Mouse (Mus musculus) common myeloid progenitor, adult 5-6 weeks (primary cell): Measurements from ENCODE around the gene Gm49027. TPM values are rescaled to one million over a fixed set of nuclear protein-coding genes. Genes with fewer than 3 reads are reported as not detected.
"Not testable (repeated sequence)": the region's sequence is repeated elsewhere in the genome, so short reads cannot be mapped to it uniquely, and the experiment has no call there.

Experiments used
- ATAC-seq: replicated peaks from 2 replicates; pipeline ENCODE4 v1.8.0; 2016; ENCODE audit warnings: low read depth, mild to moderate bottlenecking, moderate TSS enrichment, inconsistent platforms; ENCODE audit not compliant: poor library complexity, severe bottlenecking
- total RNA-seq: library from RNA; stranded (forward); fragments of 200-1000, 187-1606 nt; gene quantifications from 2 replicates; pipeline ENCODE4 v1.2.3, GENCODE M21; 2017

Gm49027 gene
- not detected in 2 replicates for total RNA-seq

DNA sequence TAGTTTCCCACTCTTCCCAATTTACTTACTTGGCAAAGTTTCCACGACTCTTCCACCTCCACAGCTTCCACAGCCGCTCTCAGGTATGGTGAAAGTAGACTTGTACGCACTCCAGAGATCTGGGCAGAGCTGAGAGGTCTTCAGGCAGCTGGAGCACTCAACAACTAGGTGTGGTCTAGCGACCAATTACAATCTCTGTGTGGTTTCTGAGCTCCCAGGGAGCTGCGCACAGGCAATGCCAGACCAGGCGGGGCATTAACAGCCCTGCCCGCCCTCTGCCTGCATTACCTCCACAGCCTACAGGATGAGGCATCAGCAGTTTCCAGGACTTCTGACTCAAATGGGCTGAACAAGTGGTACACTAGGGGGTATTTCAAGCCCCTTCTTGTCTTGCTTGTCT is at the start of gene Gm49027:
Gene Gm49027, minus strand, starts transcription at position 208 of the 400 bp plus-strand sequence.
- no peak for ATAC-seq

DNA sequence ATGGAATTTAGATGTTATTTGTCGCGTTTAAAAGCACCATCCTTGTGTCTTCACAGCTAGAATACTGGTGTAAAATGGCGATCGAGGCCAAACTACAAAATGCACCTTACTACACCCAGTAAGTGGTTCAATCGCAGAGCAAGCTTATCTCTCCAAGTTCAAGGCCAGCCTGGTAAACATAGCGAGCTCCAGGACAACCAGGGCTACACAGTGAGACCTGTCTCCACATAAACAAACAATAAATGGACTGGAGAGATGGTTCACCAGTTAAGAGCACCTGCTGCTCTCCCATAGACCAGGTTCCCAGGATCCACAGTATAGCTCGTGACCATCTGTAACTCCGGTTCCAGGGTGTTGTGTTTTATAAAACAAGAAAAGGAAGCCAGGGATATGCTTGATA is 48.1 kb upstream of the Gm49027 start:
- no peak for ATAC-seq

DNA sequence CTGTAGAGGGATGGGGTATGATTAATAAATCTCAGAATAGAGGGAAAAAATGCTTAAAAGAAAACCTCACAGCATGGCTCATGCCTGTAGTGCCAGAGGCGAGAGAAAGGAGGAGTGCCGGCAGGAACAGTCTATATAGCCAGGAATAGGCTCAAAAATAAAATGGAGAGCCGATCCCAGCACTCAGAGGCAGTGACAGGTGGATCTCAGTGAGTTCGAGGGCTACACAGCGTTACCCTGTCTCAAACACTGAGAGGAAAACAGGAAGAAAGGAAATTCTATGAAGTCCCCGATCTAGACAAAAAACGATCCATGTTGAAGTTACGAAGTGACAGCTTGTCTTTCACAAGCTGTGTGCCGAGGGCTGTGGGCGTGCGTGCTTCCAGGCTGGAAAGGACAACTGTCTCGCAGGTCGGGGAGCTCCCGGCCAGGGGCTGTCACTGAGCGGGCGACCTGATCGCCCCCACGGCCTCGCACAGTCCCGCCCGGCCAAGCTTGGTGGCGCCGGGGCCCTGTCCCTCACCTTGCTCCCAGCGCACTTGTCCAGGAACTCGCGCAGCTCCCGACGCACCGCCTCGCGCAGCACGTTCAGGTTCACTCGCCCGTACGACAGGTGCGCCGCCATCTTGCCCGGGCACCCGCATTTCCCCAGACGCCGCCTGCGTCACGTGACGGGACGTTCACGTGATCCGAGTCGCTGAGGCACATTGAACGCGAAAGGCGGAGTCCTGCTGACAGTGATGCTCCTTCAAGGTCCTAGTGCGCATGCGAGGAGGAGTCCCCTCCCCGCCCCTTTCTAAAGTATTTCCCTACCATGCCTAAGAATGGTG is 47.3 kb upstream of the Gm49027 start, which contains the start of gene Vps33a:
Gene Vps33a, minus strand, starts transcription at position 682 of the 830 bp plus-strand sequence.
- peak; percentile 95 for ATAC-seq

DNA sequence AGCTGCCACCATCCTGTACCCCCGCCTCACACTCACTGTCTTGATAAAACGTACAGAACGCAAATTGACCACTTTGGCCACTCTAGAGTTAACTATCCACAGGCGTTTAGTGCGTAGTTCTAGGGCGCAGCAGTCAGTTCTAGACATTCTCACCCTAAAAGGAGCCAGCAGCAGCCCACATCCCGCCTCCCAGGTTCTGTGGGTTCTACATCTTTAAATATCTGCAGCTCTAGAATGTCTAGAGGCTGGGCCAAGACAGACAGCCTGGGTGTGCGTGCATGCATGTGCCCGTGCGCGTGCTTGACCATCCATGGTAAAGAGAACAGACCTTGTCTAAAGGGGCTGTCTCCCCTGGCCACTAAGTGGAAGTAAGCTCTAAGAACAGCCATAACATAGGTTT is 35.8 kb upstream of the Gm49027 start:
- ATAC-seq = no peak

DNA sequence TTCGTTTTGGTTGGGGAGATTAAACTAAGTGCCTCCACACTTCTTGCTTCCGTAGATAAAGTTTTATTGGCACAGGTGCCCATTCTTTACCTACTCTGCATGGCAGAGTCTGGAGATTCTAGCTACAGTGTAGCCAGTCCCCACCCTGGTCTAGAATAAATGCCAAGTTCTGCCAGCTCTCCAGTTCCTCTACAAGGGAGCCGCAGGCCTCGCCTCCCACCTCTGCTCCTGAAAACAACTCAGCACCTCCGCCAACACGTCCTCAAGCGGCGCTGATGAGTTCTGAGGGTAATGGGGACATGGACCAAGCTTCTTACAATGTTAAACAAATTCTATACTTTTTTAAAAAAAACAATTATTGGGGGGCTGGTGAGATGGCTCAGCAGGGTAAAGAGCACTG is 34.3 kb upstream of the Gm49027 start:
- no peak for ATAC-seq

DNA sequence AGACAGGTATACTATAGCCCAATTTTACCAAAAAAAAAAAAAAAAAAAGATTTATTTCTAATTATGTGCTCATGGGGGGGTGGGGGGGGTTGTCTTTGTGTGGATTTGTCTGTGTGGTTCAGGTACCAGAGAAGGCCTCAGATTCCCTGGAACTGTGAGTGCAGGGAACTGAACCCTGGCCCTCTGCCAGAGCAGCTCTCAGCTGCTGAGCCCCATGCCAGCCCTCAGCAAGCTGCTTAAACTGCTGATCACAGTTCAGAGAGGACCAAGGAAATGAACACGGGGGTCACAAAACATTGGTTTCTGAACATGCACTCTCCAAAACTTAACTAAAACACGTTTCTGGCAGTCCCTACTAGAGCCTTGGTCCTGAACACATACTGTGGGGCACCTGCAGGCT is 31.2 kb upstream of the Gm49027 start:
- no peak for ATAC-seq

DNA sequence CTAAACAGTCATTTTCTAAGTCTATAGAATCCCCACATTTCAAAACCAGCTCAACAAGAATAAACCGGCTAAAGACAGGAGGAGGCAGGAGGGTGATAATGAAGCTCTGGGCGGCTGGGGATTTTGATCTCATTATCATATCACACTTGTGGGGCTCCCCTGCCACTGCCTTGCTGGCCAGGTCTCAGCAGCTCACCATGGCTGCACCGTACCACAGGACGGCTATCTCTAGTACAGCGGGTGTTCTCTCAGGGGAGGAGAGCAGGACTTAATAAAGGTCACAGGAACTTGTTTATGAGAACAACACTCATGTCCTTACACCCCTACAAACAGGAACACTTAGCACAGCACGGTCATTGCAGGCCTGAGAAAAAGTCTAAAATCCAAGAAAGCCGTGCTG is 30.4 kb upstream of the Gm49027 start:
- no peak; the same call in 1 of the 2 replicates for ATAC-seq

DNA sequence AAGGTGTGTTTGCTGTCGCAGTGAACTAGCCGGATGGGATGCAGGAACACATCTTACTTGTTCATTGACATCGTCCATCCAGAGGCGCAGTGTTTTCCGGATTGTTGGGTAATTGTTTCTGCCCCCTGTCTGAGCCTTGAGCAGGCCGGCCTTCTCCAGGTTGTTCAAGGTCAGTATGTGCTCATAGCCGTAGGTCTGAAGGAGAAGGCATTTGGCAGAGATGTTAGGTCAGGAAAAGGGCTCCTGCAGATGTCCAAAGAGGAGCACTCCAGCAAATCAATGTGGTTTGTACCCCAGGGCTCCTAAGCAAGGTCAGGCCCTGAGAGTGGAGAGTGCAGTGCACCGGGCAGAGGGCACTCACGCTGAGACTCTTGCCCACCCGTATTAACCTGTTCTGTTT is 8.5 kb upstream of the Gm49027 start:
- ATAC-seq = no peak

DNA sequence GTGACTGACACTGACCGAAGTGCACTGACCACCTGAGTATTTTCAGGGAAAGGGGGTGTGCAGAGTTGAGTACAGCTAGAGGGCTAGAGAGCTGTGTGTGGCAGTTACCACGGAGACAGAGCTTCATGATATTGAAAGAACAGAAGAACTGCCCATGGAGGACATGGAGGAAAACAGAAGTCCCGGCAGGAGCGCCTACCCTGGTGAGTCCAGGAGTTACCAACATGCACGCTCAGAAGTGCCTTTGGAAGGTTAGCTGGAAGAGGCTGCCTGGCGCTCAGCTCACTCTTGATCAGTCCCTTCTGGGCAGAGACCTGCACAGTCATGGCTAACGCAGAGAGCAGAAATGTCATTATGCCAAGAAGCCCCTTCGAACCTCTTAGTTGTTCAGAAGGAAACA is 4.8 kb upstream of the Gm49027 start:
- ATAC-seq = no peak

DNA sequence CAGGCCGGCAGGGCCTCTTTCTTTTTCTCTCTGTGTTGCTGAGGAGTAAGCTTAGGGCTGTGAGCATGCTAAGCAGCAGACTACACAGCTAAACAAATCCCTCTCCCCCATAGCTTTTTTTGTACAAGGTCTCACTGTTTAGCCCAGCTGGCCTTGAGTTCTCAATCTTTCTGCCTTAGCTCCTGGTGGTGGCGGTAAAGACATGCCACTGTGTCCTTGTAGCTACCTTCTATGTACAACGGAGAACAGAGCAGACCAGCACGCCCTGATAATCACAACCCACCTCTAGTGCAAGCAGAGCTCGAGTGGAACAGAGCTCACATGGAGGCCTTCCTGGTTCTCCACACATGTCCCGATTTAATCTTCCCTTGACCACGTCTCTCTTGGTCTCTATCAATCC is 3.4 kb upstream of the Gm49027 start:
- ATAC-seq = no peak

DNA sequence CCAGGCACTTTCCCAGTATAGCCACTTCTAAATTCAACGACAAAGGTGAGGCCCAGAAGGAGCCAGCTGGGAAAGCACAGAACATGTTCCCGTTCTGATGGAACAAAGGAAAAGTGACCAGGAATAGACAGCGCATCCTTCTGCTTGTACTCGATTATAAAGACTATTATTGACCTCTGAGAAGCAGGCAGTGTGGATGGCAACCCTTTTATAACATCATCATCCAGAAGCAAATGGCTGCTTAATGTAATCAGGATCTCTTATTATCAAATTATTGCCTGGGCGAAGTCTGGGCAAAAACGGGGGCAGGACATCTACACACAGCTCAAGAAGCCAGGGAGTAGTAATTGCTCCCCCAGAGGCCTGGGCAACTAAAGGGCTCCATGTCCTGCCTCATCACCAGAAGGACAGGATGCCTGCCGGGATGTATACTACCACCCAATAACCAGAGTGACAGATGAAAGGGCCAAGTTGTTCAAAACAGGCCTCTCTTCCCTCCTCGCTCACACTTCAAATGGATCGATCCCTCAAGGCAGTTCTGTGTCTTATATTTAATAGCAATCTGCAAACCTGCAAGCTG is 718 bp upstream of the Gm49027 start:
- no peak for ATAC-seq

DNA sequence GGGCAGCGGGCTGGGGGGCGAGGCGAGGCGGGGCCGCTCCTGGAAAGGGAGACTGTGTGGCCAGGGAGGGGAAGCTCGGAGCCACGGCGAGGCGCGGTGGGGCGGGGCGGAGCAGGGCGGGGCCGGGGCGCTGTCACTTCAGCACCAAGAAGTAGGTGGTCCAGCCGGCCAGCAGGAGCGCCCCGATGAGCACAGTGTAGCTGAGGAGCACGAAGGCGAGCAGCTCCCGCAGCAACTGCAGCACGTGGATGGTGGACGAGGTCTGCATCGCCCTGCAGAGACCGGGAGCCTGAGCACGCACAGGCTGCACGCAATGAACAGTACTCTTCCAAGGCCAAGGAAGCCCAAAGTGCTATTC is 916 bp downstream of the Gm49027 start:
- peak; percentile 67 for ATAC-seq

DNA sequence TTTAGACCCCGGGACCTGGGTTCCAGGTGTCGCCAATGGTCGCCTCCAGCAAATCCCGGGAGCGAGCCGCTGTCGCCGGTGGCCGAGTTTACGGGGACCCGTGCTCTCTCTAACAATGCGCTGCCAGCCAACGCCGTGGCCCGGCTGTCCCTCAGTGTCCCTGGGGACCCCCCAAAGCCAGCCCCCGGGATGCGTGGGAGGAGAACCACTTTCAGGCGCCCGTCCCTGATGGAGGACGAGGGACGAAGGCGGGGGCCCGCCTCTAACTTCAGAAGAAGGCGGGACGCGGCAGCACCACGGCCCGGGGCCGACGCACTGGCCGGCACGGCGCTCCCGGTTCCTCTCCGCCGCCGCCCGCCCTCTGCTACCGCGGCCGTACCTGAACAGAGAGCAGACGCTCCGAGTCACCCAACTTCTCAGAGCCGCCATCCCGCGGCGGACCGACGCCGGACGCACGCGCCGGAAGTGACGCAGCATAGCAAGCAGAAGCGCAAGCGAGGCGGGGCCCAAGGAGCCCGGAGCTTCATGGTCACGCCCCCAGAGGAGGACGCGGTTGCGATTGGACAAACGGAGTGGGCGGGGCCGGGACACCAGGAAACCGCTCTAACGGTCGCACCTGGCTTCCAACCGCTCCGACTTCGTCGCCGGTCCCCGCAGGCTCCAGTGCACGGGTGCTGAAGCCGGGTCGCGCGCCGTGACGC is 1.4 kb downstream of the Gm49027 start, which contains the start of gene Diablo:
Gene Diablo, minus strand, starts transcription at position 485 of the 701 bp plus-strand sequence.
- ATAC-seq = peak; percentile 94

DNA sequence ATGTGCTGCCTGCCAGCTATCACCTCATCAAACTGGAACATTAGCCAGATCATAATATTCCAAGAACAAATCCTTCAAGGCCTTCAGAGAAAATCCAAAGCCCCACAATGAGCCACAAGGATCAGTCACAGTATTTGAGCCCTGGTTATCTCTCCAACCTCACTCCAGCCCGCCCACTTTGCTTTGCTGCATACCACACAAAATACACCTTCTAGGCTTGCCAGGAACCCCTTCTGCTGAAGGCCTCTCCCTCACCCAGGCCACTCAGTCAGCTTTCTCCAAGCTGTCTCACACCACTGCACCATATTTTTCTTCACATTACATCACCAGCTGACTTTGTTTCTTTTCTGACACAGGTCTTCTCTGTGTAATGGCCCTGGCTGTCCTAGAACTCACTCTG is 3.1 kb downstream of the Gm49027 start:
- ATAC-seq = no peak

DNA sequence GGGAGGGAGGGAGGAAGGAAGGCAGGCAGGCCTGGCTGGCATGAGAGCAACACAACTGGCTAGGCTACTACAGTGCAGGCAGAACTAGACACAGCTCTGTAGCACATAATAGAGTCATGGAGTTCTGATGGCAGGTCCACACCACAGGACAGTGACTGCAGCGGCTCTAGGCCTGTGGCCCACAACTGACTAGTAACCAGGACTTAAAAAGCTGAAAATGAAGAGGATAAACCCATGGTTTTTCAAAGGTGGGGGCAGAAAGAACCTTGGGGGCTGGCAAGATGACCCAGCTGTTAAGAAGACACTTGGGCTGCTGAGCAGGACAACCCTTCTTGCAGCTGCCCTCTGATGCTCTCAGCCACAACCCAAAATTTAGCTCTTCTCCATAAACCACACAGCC is 3.7 kb downstream of the Gm49027 start:
- no peak for ATAC-seq

DNA sequence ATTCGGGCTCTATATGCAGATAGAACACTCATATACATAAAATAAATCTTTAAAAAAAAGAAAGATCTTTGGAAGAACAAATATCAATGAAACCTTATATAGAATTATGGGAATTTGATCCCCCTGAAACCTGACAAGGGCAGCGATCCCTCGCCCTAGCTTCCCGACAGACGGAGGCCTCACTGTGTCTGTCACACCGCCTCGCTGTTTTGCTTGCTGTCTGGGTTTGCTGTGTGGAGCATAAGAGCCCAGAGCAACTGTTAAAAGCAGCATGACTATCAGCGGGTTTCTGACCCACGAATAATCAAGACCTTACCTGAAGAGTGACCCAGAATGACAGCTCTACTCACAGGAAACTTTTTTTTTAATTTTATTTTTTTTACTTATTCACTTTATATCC is 4.6 kb downstream of the Gm49027 start:
- ATAC-seq = no peak

DNA sequence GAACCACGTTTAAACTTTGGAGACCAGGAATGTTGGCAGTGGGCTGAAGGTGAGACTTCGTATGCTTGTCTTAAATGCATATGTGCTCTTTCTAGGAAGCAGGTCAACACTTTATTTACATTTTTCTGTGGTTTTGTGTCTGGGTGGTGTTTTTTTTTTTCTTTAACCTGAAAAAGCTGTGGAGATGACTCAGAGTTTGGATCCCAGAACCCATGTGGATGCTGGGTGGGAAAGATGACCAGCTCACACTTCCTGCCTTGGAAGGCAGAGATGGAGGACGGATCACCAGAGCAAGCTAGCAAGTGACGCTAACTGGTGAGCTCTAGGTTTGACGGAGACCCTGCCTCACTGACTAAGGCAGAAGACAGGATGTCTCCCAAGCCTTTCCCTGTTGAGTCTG is 10.4 kb downstream of the Gm49027 start:
- no peak for ATAC-seq

DNA sequence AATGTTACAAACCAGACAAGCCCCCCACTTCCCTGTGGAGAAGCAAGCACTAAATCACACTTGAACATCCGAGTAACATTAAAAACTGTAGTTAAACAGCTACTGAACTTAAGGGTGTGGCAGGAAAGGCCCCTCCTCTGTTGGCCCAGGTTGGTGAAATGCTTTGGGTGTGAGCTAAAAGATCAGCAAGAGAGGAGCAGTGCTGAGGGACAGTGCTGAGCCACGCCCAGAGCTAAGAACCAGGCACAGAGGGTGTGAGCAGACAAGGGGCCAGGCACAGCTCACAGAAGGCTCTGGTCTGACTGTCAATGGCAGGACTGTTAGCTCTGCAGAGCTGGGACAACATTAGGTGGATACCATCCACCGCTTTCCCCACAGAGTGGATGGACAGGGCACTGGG is 13.2 kb downstream of the Gm49027 start:
- peak; percentile 46 for ATAC-seq

DNA sequence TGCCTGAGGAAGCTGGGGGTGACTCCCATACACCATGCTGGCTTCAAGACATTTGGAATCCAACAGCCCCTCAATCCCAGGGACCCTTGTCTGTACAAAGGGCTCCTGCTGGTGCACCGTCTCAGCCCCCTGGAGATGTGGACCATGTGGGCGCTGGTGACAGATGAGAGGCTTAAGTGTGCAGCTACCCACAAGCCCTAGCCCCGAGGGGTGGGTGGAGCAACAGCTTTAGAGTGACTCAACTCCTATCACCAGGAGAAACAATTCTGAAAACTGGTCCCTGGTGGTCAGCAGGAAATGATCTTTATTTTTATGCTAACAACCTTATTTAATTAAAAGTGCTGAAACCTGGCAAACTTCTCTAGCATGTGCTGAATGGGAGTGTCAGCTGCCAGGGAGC is 13.9 kb downstream of the Gm49027 start:
- ATAC-seq = not testable (repeated sequence)

DNA sequence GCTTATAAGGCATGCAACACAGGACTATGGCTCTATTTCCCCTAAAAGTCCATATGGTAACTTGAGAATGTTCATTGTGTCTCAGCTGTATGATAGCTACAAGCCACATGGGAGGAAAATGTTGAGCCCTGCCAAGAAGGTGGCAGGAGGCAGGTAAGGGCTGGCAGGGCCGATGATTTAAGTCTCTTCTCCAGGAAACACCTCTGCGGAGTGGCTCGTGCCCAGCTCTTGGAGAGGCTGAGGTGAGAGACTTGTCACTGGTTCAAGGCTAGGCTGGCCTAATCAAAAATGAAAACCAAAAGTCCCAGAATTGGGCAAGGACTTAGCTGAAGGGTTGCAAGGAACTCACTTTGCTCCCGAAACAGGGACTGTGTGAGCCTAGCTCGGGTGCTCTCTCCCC is 15.1 kb downstream of the Gm49027 start, which contains the start of gene B3gnt4:
Gene B3gnt4, plus strand, starts transcription at position 301 of the 400 bp plus-strand sequence.
- no peak for ATAC-seq

DNA sequence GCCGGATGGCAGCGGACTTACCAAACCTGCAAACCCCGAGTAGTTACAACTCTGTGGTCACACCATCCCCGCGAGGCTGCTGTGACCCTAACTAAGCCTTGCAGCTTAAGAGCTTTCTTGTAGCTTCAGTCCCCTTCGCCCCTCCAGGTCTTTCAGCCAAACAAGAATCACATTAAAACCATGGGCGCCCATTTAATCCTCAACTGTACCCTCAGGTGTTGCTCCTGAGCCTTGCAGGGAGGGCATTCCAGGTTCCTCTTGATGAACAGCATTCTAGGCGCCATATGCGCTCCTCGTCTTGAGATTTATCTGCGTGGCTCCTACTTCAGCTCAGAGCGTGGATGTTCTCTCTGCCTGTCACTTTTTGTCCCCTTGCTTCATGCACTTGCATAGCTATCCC is 16.4 kb downstream of the Gm49027 start:
- ATAC-seq = no peak
